ENCODE assay signal across 22 mouse cellular contexts in genomic region chr3:95270766-95271364, GRCm38 (mm10). TPM values are rescaled to one million over a fixed set of nuclear protein-coding genes. Genes with fewer than 3 reads are reported as not detected.
DNase-seq lines count a peak whose midpoint lies in the region; ATAC-seq and TF ChIP-seq lines count a peak whose summit lies in the region.
"Had no signal": no experiment of that assay in that cellular context is flagged by ENCODE, and none has a peak within 500 bp of the region (broad histone marks: within the 10 kb centered on the region; RNA-seq: fewer than 3 reads in every experiment).

No protein-coding gene starts in this region.

- H3K9ac ChIP-seq in ES-Bruce4 (ENCODE audit: low read depth, poor library complexity, severe bottlenecking) (no peak overlapping the region), ES-E14 (ENCODE audit: insufficient read depth, low read depth, low read length, poor library complexity, severe bottlenecking) (peak overlapping the region; percentile 20; the same call in 1 of the 2 replicates)
- no peak overlapping the region for H3K9ac ChIP-seq in stomach, embryonic 14.5 days (replicated peaks; ENCODE audit: low read depth, low read length)
- H3K9ac ChIP-seq: liver, embryonic 15.5 days; midbrain, embryonic 15.5 days; neural tube, embryonic 12.5 days had no signal

- H3K27me3 ChIP-seq in heart, embryonic 10.5 days (ENCODE audit: insufficient read depth, poor library complexity, severe bottlenecking), result no peaks in the 10 kb centered on the region
- no peaks in the 10 kb centered on the region for H3K27me3 ChIP-seq in ES-Bruce4 (ENCODE audit: control insufficient read depth, insufficient read depth, low read length, poor library complexity, severe bottlenecking)
- no peaks in the 10 kb centered on the region for H3K27me3 ChIP-seq in stomach, embryonic 14.5 days (ENCODE audit: control insufficient read depth, insufficient read depth, low read length)
- H3K27me3 ChIP-seq: liver, embryonic 15.5 days; midbrain, embryonic 15.5 days; neural tube, embryonic 12.5 days had no signal

- ATAC-seq in stomach, embryonic 14.5 days (ENCODE audit: insufficient number of reproducible peaks, insufficient read depth, low FRiP score, low read depth), result peak; percentile 62; the same call in 1 of the 2 replicates
- ATAC-seq: forebrain, embryonic 16.5 days; intestine, postnatal 0 days; midbrain, embryonic 15.5 days had no signal

- no peak for TF ChIP-seq CTCF in ES-Bruce4 (IDR thresholded peaks at IDR 0.05; ENCODE audit: low read depth, low read length)

- no peak for TF ChIP-seq POLR2A in ES-Bruce4 (IDR thresholded peaks at IDR 0.05; ENCODE audit: insufficient read depth, low read length)

- H3K4me2 ChIP-seq in stomach, embryonic 14.5 days (replicated peaks; ENCODE audit: low read depth, low read length), result no peak overlapping the region
- H3K4me2 ChIP-seq: liver, embryonic 15.5 days; midbrain, embryonic 15.5 days; neural tube, embryonic 12.5 days had no signal

- DNase-seq in heart, embryonic 10.5 days (ENCODE audit: low spot score), result no peak
- DNase-seq in heart, postnatal 14 days, result no peak
- no peak for DNase-seq in ES-E14 (ENCODE audit: low read depth, low spot score)
- DNase-seq in spleen, postnatal 36 days (ENCODE audit: low spot score in 2 of 2), result no peak
- no peak for DNase-seq in thymus, postnatal 0 days (ENCODE audit: low spot score)
- DNase-seq: adrenal gland, postnatal 36 days; cerebellum, adult 18-20 months; heart, postnatal 10 days; lung, postnatal 4 days; right cerebral cortex, postnatal 14 days; thymus, adult 2 months had no signal

- no peaks in the 10 kb centered on the region for H3K9me3 ChIP-seq in heart, embryonic 10.5 days
- no peaks in the 10 kb centered on the region for H3K9me3 ChIP-seq in ES-Bruce4 (replicated peaks; ENCODE audit: control insufficient read depth, insufficient read depth, low read length, poor library complexity, severe bottlenecking)
- H3K9me3 ChIP-seq in ES-E14 (ENCODE audit: control insufficient read depth, insufficient read depth, low read depth, low read length), result no peaks in the 10 kb centered on the region
- H3K9me3 ChIP-seq in stomach, embryonic 14.5 days (ENCODE audit: control insufficient read depth, low read depth, low read length), result no peaks in the 10 kb centered on the region
- H3K9me3 ChIP-seq: embryonic facial prominence, embryonic 10.5 days; liver, embryonic 15.5 days; midbrain, embryonic 15.5 days; neural tube, embryonic 12.5 days had no signal

- H3K4me1 ChIP-seq in heart, embryonic 10.5 days, result peaks cover 20% of the 10 kb centered on the region
- H3K4me1 ChIP-seq in ES-Bruce4 (ENCODE audit: control insufficient read depth, insufficient read depth, low read length) (peaks cover 8% of the 10 kb centered on the region), ES-E14 (ENCODE audit: control insufficient read depth in 2 of 2, insufficient read depth in 2 of 2, low read length in 2 of 2, poor library complexity in 1 of 2) (peaks cover 9 to 31% of the 10 kb centered on the region in 2 experiments)
- H3K4me1 ChIP-seq in stomach, embryonic 14.5 days (ENCODE audit: control insufficient read depth, insufficient read depth, low read length), result 0 out of 2 replicates have a peak, but pooled peaks cover 2% of the 10 kb centered on the region
- H3K4me1 ChIP-seq: embryonic facial prominence, embryonic 10.5 days; midbrain, embryonic 15.5 days; neural tube, embryonic 12.5 days had no signal

- H3K36me3 ChIP-seq in heart, embryonic 10.5 days, result peaks cover 39% of the 10 kb centered on the region
- H3K36me3 ChIP-seq in ES-Bruce4 (ENCODE audit: control insufficient read depth, insufficient read depth, low read length, poor library complexity, severe bottlenecking) (peaks cover 11% of the 10 kb centered on the region), ES-E14 (ENCODE audit: control insufficient read depth, insufficient read depth, low read length, poor library complexity, severe bottlenecking) (peaks cover 11% of the 10 kb centered on the region)
- H3K36me3 ChIP-seq in stomach, embryonic 14.5 days (ENCODE audit: control insufficient read depth, insufficient read depth, low read length), result peaks cover 9% of the 10 kb centered on the region

- in situ Hi-C loops in ES-E14 (cut with MboI; ENCODE audit: low sequenced_read_pairs in 2 of 2, unreplicated experiment in 2 of 2), result no loop called here

- no peak overlapping the region for H3K4me3 ChIP-seq in heart, embryonic 10.5 days
- H3K4me3 ChIP-seq in ES-Bruce4 (ENCODE audit: low read depth, low read length) (no peak overlapping the region), ES-E14 (ENCODE audit: insufficient read depth in 1 of 2, low read depth in 1 of 2, low read length in 2 of 2, poor library complexity in 1 of 2, severe bottlenecking in 1 of 2) (0 out of 4 replicates have a peak overlapping the region, but pooled peaks of 1 of the 2 experiments have one; percentile 11)
- H3K4me3 ChIP-seq in stomach, embryonic 14.5 days (ENCODE audit: low read depth, low read length), result no peak overlapping the region
- H3K4me3 ChIP-seq: embryonic facial prominence, embryonic 10.5 days; left cerebral cortex, adult 2 months; liver, embryonic 15.5 days; midbrain, embryonic 15.5 days; neural tube, embryonic 12.5 days had no signal

- TF ChIP-seq EP300 in ES-Bruce4 (IDR thresholded peaks at IDR 0.05; ENCODE audit: insufficient read depth, low read depth, low read length), result peak; percentile 58; the same call in 1 of the 2 replicates

- intact Hi-C loops in heart, postnatal 14 days (cut with DNase I), result no loop called here

- WGBS in heart, embryonic 10.5 days, result 79% methylated on average over 12 of the region's 12 CpGs
- 76% methylated on average over 12 of the region's 12 CpGs for WGBS in stomach, embryonic 14.5 days

- peak overlapping the region; percentile 37; the same call in 1 of the 2 replicates for H3K27ac ChIP-seq in heart, embryonic 10.5 days
- H3K27ac ChIP-seq in ES-Bruce4 (ENCODE audit: insufficient read depth, low read length) (peak overlapping the region; percentile 64), ES-E14 (ENCODE audit: insufficient read depth, low read depth, low read length, poor library complexity, severe bottlenecking) (peak overlapping the region; percentile 56)
- H3K27ac ChIP-seq in stomach, embryonic 14.5 days (ENCODE audit: low read length), result no peak overlapping the region
- H3K27ac ChIP-seq: embryonic facial prominence, embryonic 10.5 days; left cerebral cortex, adult 2 months; liver, embryonic 15.5 days; midbrain, embryonic 15.5 days; neural tube, embryonic 12.5 days had no signal

TF ChIP-seq in ES-E14, 5 proteins besides CTCF, POLR2A, EP300 and RAD21:
- TF ChIP-seq ZNF384 (IDR thresholded peaks at IDR 0.05; ENCODE audit: low read depth, low read length) (no peak), ZC3H11A (IDR thresholded peaks at IDR 0.05; ENCODE audit: borderline replicate concordance, low read depth, low read length) (no peak), CHD2 (IDR thresholded peaks at IDR 0.05; ENCODE audit: low read depth, low read length) (no peak), MAFK (IDR thresholded peaks at IDR 0.05; ENCODE audit: insufficient read depth, low read depth, low read length) (no peak), HCFC1 (IDR thresholded peaks at IDR 0.05; ENCODE audit: borderline replicate concordance, insufficient read depth, low read length) (no peak)

RNA-seq across cellular contexts. Expression of gene Mindy1, which starts 10.3 kb away (rescaled TPM):
- polyA plus RNA-seq in heart, embryonic 10.5 days (2016; fragmentation: Nextera tagmentation; extraction: Ambion mirVana), result 26.2 and 27.0 TPM in 2 replicates
- total RNA-seq in heart, postnatal 14 days (2021), result 10 to 100 TPM; 22.3 to 25.8 TPM
- 43.6 and 48.0 TPM in 2 replicates for polyA plus RNA-seq in ES-Bruce4 (2011; ENCODE audit: insufficient read depth, insufficient read length, low read depth, missing spikeins)
- total RNA-seq in ES-E14 (2012; rRNA removed), result 48.8 and 54.5 TPM in 2 replicates
- polyA plus RNA-seq in stomach, embryonic 14.5 days (2014; fragmentation: Nextera tagmentation; extraction: Ambion mirVana), result 47.1 and 51.1 TPM in 2 replicates
- 20.1 and 22.8 TPM in 2 replicates for polyA plus RNA-seq in thymus, postnatal 0 days (2015; fragmentation: Nextera tagmentation; extraction: Ambion mirVana)

RNA-seq across cellular contexts. Expression of gene Prune1, which starts 11.0 kb away (rescaled TPM):
- 30.7 and 31.1 TPM in 2 replicates for polyA plus RNA-seq in heart, embryonic 10.5 days (2016; fragmentation: Nextera tagmentation; extraction: Ambion mirVana)
- 10 to 100 TPM; 19.8 to 20.4 TPM for total RNA-seq in heart, postnatal 14 days (2021)
- polyA plus RNA-seq in ES-Bruce4 (2011; ENCODE audit: insufficient read depth, insufficient read length, low read depth, missing spikeins), result 42.9 and 43.9 TPM in 2 replicates
- 26.4 and 29.5 TPM in 2 replicates for total RNA-seq in ES-E14 (2012; rRNA removed)
- 20.1 and 23.1 TPM in 2 replicates for polyA plus RNA-seq in stomach, embryonic 14.5 days (2014; fragmentation: Nextera tagmentation; extraction: Ambion mirVana)
- 9.0 and 10.1 TPM in 2 replicates for polyA plus RNA-seq in thymus, postnatal 0 days (2015; fragmentation: Nextera tagmentation; extraction: Ambion mirVana)

RNA-seq across cellular contexts. Expression of gene Bnipl, which starts 19.9 kb away (rescaled TPM):
- polyA plus RNA-seq in heart, embryonic 10.5 days (2016; fragmentation: Nextera tagmentation; extraction: Ambion mirVana), result 0.22 and 0.43 TPM in 2 replicates
- under 1 TPM in 1 of 2 experiments, not detected in 1; 0.32 TPM for total RNA-seq in heart, postnatal 14 days (2021)
- 4.1 and 4.8 TPM in 2 replicates for polyA plus RNA-seq in ES-Bruce4 (2011; ENCODE audit: insufficient read depth, insufficient read length, low read depth, missing spikeins)
- 6.7 and 16.0 TPM in 2 replicates for total RNA-seq in ES-E14 (2012; rRNA removed)
- polyA plus RNA-seq in stomach, embryonic 14.5 days (2014; fragmentation: Nextera tagmentation; extraction: Ambion mirVana), result 8.2 and 8.4 TPM in 2 replicates
- 0.35 and 0.40 TPM in 2 replicates for polyA plus RNA-seq in thymus, postnatal 0 days (2015; fragmentation: Nextera tagmentation; extraction: Ambion mirVana)
- total RNA-seq: heart, postnatal 10 days; megakaryocyte-erythroid progenitor cell, adult 5-6 weeks had no signal
- polyA plus RNA-seq: intestine, postnatal 0 days; liver, embryonic 15.5 days had no signal

RNA-seq across cellular contexts. Expression of gene Gm128, which starts 29.5 kb away (rescaled TPM):
- 0.69 and 0.97 TPM in 2 replicates for polyA plus RNA-seq in heart, embryonic 10.5 days (2016; fragmentation: Nextera tagmentation; extraction: Ambion mirVana)
- not detected for total RNA-seq in heart, postnatal 14 days (2021)
- polyA plus RNA-seq in ES-Bruce4 (2011; ENCODE audit: insufficient read depth, insufficient read length, low read depth, missing spikeins), result 1.2 and 2.1 TPM in 2 replicates
- 2.0 and 3.0 TPM in 2 replicates for total RNA-seq in ES-E14 (2012; rRNA removed)
- 0.71 and 1.3 TPM in 2 replicates for polyA plus RNA-seq in stomach, embryonic 14.5 days (2014; fragmentation: Nextera tagmentation; extraction: Ambion mirVana)
- polyA plus RNA-seq in thymus, postnatal 0 days (2015; fragmentation: Nextera tagmentation; extraction: Ambion mirVana), result 0.32 and 0.39 TPM in 2 replicates
- polyA plus RNA-seq: forebrain, embryonic 16.5 days; hindbrain, embryonic 11.5 days had no signal

RNA-seq across cellular contexts. Expression of gene Anxa9, which starts 36.1 kb away (rescaled TPM):
- polyA plus RNA-seq in heart, embryonic 10.5 days (2016; fragmentation: Nextera tagmentation; extraction: Ambion mirVana), result 1.6 and 2.5 TPM in 2 replicates
- under 1 TPM; 0.38 to 0.76 TPM for total RNA-seq in heart, postnatal 14 days (2021)
- polyA plus RNA-seq in ES-Bruce4 (2011; ENCODE audit: insufficient read depth, insufficient read length, low read depth, missing spikeins), result 1.9 and 2.0 TPM in 2 replicates
- total RNA-seq in ES-E14 (2012; rRNA removed), result 0.58 and 1.1 TPM in 2 replicates
- 1.7 and 2.1 TPM in 2 replicates for polyA plus RNA-seq in stomach, embryonic 14.5 days (2014; fragmentation: Nextera tagmentation; extraction: Ambion mirVana)
- 0.50 and 0.73 TPM in 2 replicates for polyA plus RNA-seq in thymus, postnatal 0 days (2015; fragmentation: Nextera tagmentation; extraction: Ambion mirVana)
